Mouse (Mus musculus): ENCODE results near the gene Irgc1. TPM values are rescaled to one million over a fixed set of nuclear protein-coding genes. Genes with fewer than 3 reads are reported as not detected.
A peak's percentile ranks its signal among the peaks of the same experiment; 100 is the strongest.

Irgc1 gene
- total and polyA plus RNA-seq, 3 experiments, result 0.88 TPM; not detected in 2

DNA sequence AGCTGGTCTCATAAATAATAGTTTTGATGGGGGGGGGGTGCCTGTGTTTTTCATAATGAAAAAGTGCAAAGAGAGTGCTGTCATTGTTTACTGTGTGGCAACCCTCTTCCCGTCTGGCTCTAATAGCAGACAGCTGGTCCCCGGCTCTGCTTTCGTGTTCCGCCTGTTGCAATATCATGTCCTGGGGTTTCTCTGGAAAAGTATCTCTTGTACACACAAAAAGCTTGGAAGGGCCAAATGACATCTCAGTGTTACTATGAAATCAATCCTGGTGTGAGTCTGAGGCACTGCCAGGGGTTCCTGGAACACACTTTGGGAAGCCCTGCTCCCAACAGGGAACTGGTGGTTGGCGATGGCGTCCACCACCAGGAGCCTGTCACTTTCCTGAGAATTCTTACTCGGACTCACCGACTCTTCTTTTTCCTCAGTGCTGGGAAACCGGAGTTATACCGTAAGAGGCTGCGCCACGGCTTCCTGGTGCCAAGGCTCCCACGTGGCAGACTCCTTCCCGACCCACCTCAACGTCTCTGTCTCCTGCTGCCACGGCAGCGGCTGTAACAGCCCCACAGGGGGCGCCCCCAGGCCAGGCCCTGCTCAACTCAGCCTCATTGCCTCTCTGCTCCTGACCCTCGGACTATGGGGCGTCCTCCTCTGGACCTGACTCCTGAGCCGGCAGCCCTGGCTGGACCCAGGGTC is 22.9 kb upstream of the Irgc1 start:
- Histone ChIP-seq H3K9ac (ENCODE audit: low read depth, low read length) (no peak overlapping the region), H3K79me2 (replicated peaks; ENCODE audit: control insufficient read depth, insufficient read depth, low read length) (no peaks in the 10 kb centered on the region), H3K36me3 (ENCODE audit: control insufficient read depth, insufficient read depth, low read length) (no peaks in the 10 kb centered on the region), H3K27ac (no peak overlapping the region), H3K4me1 (ENCODE audit: control insufficient read depth, insufficient read depth, low read length) (no peaks in the 10 kb centered on the region), H3K27me3 (ENCODE audit: control insufficient read depth, insufficient read depth, low read length) (no peaks in the 10 kb centered on the region), H3K4me3 (no peak overlapping the region)
- no peak for TF ChIP-seq EP300 (IDR thresholded peaks at IDR 0.05; ENCODE audit: insufficient read depth, low read depth, low read length)
- peak; percentile 46 for TF ChIP-seq CTCF (IDR thresholded peaks at IDR 0.05)
- WGBS, result 55% methylated on average over 21 of the region's 21 CpGs
- no peak for DNase-seq
- intact Hi-C loops (cut with DNase I), result loop anchor here (1.0 to 5.0 kb wide), 5 partner anchors 32 to 187 kb away; partner anchors contain the start of gene Zfp428

DNA sequence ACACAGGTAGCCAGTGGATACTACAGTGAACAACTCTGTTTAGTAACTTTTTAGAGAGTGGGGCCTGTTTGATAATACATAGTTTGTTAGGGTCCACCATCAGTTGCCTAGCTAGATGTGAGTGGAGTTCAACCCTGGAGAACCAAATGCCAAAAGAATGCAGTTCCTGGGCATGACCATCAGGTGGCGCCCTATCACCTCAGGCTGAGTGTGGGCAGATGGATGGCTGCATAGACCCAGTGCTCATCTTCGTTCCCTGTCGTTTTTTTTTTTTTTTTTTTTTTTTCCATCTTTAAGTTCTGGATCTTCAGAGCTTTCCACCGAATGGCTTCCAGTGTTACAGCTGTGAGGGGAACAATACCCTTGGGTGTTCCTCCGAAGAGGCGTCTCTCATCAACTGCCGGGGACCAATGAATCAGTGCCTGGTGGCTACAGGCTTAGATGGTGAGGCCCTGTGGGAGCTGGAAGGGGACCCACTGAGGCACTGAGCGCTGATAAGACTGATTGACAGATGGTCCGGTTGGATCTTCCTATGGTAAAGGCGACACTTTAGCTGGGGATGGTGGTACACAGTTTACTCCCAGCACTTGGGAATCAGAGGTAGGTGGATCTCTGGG is 21.9 kb upstream of the Irgc1 start:
- no peaks in the 10 kb centered on the region for H3K79me2 ChIP-seq (replicated peaks; ENCODE audit: control insufficient read depth, insufficient read depth, low read length)
- H3K36me3 ChIP-seq (ENCODE audit: control insufficient read depth, insufficient read depth, low read length), result no peaks in the 10 kb centered on the region
- H3K4me3 ChIP-seq, result no peak overlapping the region
- DNase-seq, result peak; percentile 54 to 72
- peak; percentile 90 for TF ChIP-seq EP300 (IDR thresholded peaks at IDR 0.05; ENCODE audit: insufficient read depth, low read depth, low read length)
- no peak for TF ChIP-seq POLR2A (IDR thresholded peaks at IDR 0.05; ENCODE audit: insufficient read depth, low read depth, low read length)
- TF ChIP-seq CTCF (IDR thresholded peaks at IDR 0.05), result peak; percentile 87
- H3K4me1 ChIP-seq (ENCODE audit: control insufficient read depth, insufficient read depth, low read length), result no peaks in the 10 kb centered on the region
- H3K27me3 ChIP-seq (ENCODE audit: control insufficient read depth, insufficient read depth, low read length), result no peaks in the 10 kb centered on the region
- WGBS, result 56% methylated on average over 10 of the region's 10 CpGs
- no peak overlapping the region for H3K9ac ChIP-seq (ENCODE audit: low read depth, low read length)
- no peak overlapping the region for H3K27ac ChIP-seq
- intact Hi-C loops (cut with DNase I), result loop anchor here (1.0 to 5.0 kb wide), 4 partner anchors 32 to 91 kb away; partner anchors contain the start of gene Zfp428

DNA sequence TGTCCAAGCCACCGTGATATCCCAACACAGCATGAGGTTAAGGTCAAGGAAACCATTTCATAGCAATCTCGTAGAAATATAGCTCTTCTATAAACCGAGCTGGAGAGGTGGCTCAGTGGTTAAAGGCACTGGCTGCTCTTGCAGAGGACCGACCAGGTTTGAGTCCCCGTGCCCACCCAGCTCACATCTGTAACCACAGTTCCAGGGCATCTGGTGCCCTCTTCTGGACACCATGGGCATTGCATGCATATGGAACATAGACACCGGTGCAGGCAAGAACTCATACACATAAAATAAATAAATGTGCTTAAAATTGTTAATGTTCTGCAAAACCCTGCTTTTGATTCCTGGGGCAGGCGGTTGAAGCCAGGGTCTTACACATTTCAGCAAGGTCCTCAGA is 20.8 kb upstream of the Irgc1 start:
- Histone ChIP-seq H3K27me3 (ENCODE audit: control insufficient read depth, insufficient read depth, low read length) (no peaks in the 10 kb centered on the region), H3K27ac (no peak overlapping the region), H3K4me3 (no peak overlapping the region), H3K9ac (ENCODE audit: low read depth, low read length) (no peak overlapping the region), H3K4me1 (ENCODE audit: control insufficient read depth, insufficient read depth, low read length) (no peaks in the 10 kb centered on the region), H3K79me2 (replicated peaks; ENCODE audit: control insufficient read depth, insufficient read depth, low read length) (no peaks in the 10 kb centered on the region), H3K36me3 (ENCODE audit: control insufficient read depth, insufficient read depth, low read length) (no peaks in the 10 kb centered on the region)
- intact Hi-C loops (cut with DNase I), result loop anchor here (5.0 kb wide), 2 partner anchors 34 to 54 kb away; partner anchors contain the start of gene Zfp428
- no peak for DNase-seq
- no peak for TF ChIP-seq POLR2A (IDR thresholded peaks at IDR 0.05; ENCODE audit: insufficient read depth, low read depth, low read length)
- TF ChIP-seq EP300 (IDR thresholded peaks at IDR 0.05; ENCODE audit: insufficient read depth, low read depth, low read length), result no peak
- TF ChIP-seq CTCF (IDR thresholded peaks at IDR 0.05), result peak; percentile 79
- WGBS, result 77% methylated on average over 7 of the region's 7 CpGs

DNA sequence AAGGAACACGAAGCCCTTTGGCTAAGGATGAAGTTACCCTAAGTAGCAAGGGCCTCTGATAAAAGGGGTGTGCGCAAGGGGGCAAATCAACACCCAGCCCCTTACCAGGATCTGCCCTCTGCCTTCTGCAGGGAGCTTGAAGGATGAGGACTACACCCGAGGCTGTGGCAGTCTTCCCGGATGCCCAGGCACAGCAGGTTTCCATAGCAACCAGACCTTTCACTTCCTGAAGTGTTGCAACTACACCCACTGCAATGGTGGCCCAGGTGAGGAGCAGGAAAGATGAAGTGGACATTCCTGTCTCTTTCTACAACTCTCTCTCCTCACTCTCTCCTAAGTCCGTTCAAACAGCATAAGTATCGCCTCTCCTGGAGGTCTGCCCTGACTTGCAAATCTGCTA is 20.3 kb upstream of the Irgc1 start:
- Histone ChIP-seq H3K4me1 (ENCODE audit: control insufficient read depth, insufficient read depth, low read length) (no peaks in the 10 kb centered on the region), H3K27ac (no peak overlapping the region), H3K36me3 (ENCODE audit: control insufficient read depth, insufficient read depth, low read length) (no peaks in the 10 kb centered on the region), H3K79me2 (replicated peaks; ENCODE audit: control insufficient read depth, insufficient read depth, low read length) (no peaks in the 10 kb centered on the region), H3K27me3 (ENCODE audit: control insufficient read depth, insufficient read depth, low read length) (no peaks in the 10 kb centered on the region), H3K4me3 (no peak overlapping the region), H3K9ac (ENCODE audit: low read depth, low read length) (no peak overlapping the region)
- WGBS, result 84% methylated on average over 6 of the region's 6 CpGs
- no peak for DNase-seq
- intact Hi-C loops (cut with DNase I), result loop anchor here (5.0 kb wide), 2 partner anchors 35 to 55 kb away; partner anchors contain the start of gene Zfp428
- TF ChIP-seq EP300 (IDR thresholded peaks at IDR 0.05; ENCODE audit: insufficient read depth, low read depth, low read length) (no peak), CTCF (IDR thresholded peaks at IDR 0.05) (no peak), POLR2A (IDR thresholded peaks at IDR 0.05; ENCODE audit: insufficient read depth, low read depth, low read length) (no peak)

DNA sequence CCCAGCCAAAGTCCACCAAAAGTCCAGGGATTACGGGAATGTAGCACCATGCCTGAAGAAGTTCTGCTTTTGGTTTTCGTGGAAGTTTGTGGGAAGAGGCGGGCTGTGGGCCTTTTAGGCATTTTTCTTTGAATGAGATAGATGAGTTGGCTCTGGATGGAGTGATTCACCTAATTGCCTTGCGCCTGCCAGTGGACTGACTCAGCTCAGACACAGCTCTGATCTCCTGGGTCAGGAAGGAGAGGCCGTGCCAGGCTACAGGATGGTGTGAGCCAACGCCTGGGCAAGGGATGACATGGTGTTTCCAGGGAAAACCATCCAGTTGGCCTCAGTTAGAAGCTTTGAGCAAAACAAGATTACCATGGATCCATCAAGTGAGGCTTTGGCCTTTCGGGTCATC is 18.3 kb upstream of the Irgc1 start:
- intact Hi-C loops (cut with DNase I), result loop anchor here (5.0 kb wide), 2 partner anchors 37 to 57 kb away; partner anchors contain the start of gene Zfp428
- Histone ChIP-seq H3K4me1 (ENCODE audit: control insufficient read depth, insufficient read depth, low read length) (no peaks in the 10 kb centered on the region), H3K9ac (ENCODE audit: low read depth, low read length) (no peak overlapping the region), H3K27ac (no peak overlapping the region), H3K4me3 (no peak overlapping the region), H3K79me2 (replicated peaks; ENCODE audit: control insufficient read depth, insufficient read depth, low read length) (no peaks in the 10 kb centered on the region), H3K27me3 (ENCODE audit: control insufficient read depth, insufficient read depth, low read length) (no peaks in the 10 kb centered on the region), H3K36me3 (ENCODE audit: control insufficient read depth, insufficient read depth, low read length) (no peaks in the 10 kb centered on the region)
- DNase-seq, result peak in 1 of 2 experiments; percentile 41
- TF ChIP-seq EP300 (IDR thresholded peaks at IDR 0.05; ENCODE audit: insufficient read depth, low read depth, low read length) (no peak), POLR2A (IDR thresholded peaks at IDR 0.05; ENCODE audit: insufficient read depth, low read depth, low read length) (no peak)
- WGBS, result 85% methylated on average over 7 of the region's 7 CpGs

DNA sequence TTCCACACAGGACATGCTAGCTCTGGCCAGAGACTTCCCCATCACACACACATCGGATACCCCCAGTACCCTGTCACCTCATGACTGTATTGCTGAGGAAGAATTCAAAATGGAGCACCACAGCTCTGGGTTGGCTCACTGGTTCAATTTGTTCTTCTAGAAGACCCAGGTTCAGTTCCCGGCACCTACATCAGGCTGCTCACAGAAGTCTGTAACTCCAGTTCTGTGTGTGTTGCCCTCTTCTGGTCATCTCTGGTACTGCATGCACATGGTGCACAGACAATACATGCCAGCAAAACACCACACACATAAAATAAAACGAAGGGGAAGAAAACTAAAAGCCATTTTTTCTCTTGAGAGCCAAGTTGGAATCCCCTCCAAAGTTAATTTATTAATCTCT is 17.0 kb upstream of the Irgc1 start:
- Histone ChIP-seq H3K9ac (ENCODE audit: low read depth, low read length) (no peak overlapping the region), H3K36me3 (ENCODE audit: control insufficient read depth, insufficient read depth, low read length) (no peaks in the 10 kb centered on the region), H3K27ac (no peak overlapping the region), H3K4me1 (ENCODE audit: control insufficient read depth, insufficient read depth, low read length) (no peaks in the 10 kb centered on the region), H3K79me2 (replicated peaks; ENCODE audit: control insufficient read depth, insufficient read depth, low read length) (no peaks in the 10 kb centered on the region), H3K4me3 (no peak overlapping the region), H3K27me3 (ENCODE audit: control insufficient read depth, insufficient read depth, low read length) (no peaks in the 10 kb centered on the region)
- intact Hi-C loops (cut with DNase I), result no loop called here
- no peak for DNase-seq
- TF ChIP-seq CTCF (IDR thresholded peaks at IDR 0.05) (peak; percentile 71), EP300 (IDR thresholded peaks at IDR 0.05; ENCODE audit: insufficient read depth, low read depth, low read length) (no peak), POLR2A (IDR thresholded peaks at IDR 0.05; ENCODE audit: insufficient read depth, low read depth, low read length) (no peak)
- 84% methylated on average over 3 of the region's 3 CpGs for WGBS
